Mouse (Mus musculus) stomach, embryonic 15.5 days (tissue): ENCODE measurements at regions not wholly inside any gene's neighbourhood (a gene's known extent, or its start where the extent isn't known, plus 50 kb on each side); places are given as distances from the start of the nearest gene placed in this dataset.
A peak's percentile ranks its signal among the peaks of the same experiment; 100 is the strongest.

Experiments
- ATAC-seq: fragments of 200-750 bp; cut with Nextera tagmentation; 2 replicates; pipeline ENCODE4 v1.8.0; 2017; ENCODE audit warnings: low read depth, moderate number of reproducible peaks, moderate TSS enrichment; ENCODE audit not compliant: insufficient read depth, low FRiP score
- H3K27ac ChIP-seq: fragments of 300-500 bp; sonication (generic); 2 replicates; pipeline ENCODE4 v1.5.1; 2015; ENCODE audit warnings: mild to moderate bottlenecking, inconsistent platforms
- H3K27me3 ChIP-seq: fragments of 300-500 bp; sonication (generic); replicated peaks from 2 replicates; pipeline ENCODE4 v1.6.1; 2015; ENCODE audit warnings: inconsistent platforms
- H3K36me3 ChIP-seq: fragments of 300-500 bp; sonication (generic); 2 replicates; pipeline ENCODE4 v1.6.1; 2015; ENCODE audit warnings: inconsistent platforms
- H3K4me1 ChIP-seq: fragments of 300-500 bp; sonication (generic); 2 replicates; pipeline ENCODE4 v1.6.1; 2015; ENCODE audit warnings: inconsistent platforms
- H3K4me2 ChIP-seq: fragments of 300-500 bp; sonication (generic); 2 replicates; pipeline ENCODE4 v1.6.1; 2015; ENCODE audit warnings: mild to moderate bottlenecking, inconsistent platforms
- H3K4me3 ChIP-seq: fragments of 300-500 bp; sonication (generic); replicated peaks from 2 replicates; pipeline ENCODE4 v1.5.1; 2015; ENCODE audit warnings: inconsistent platforms
- H3K9ac ChIP-seq: fragments of 300-500 bp; sonication (generic); 2 replicates; pipeline ENCODE4 v1.6.1; 2015; ENCODE audit warnings: inconsistent platforms
- H3K9me3 ChIP-seq: fragments of 300-500 bp; sonication (generic); 2 replicates; pipeline ENCODE4 v1.6.1; 2016; ENCODE audit warnings: inconsistent platforms
- WGBS: fragments of 180-500 bp; shearing (Covaris S2); methylation state at CpG from one replicate; pipeline ENCODE4 v1.1.7; 2015; 5-methylcytosine and 5-hydroxymethylcytosine counted together

DNA sequence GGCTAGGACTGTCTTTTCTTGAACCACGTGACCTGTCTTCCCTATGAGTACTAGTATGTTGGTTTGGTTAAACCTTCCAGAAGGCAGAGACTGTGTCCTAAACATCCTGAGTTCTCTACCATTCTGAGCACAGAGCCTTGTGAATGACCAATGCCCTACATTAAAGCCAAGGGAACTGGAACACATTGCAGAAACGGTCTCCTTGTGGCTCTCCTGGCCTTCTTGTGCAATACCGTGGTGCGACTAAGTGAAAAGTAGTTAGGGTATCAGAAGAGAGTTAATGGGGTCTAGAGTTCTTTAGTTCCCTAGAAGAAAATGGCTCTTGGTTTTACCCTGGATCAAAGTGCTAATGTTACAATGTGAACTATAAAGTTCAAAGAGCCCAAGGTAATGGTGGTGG lies 101.8 kb upstream of the 1700016C15Rik start:
- Histone ChIP-seq H3K4me3 (no peak overlapping the region), H3K27me3 (no peaks in the 10 kb centered on the region), H3K9ac (no peak overlapping the region), H3K4me2 (no peak overlapping the region), H3K9me3 (no peaks in the 10 kb centered on the region), H3K4me1 (no peaks in the 10 kb centered on the region), H3K27ac (no peak overlapping the region), H3K36me3 (no peaks in the 10 kb centered on the region)
- ATAC-seq: no peak
- 91% methylated on average over 4 of the region's 4 CpGs for WGBS

DNA sequence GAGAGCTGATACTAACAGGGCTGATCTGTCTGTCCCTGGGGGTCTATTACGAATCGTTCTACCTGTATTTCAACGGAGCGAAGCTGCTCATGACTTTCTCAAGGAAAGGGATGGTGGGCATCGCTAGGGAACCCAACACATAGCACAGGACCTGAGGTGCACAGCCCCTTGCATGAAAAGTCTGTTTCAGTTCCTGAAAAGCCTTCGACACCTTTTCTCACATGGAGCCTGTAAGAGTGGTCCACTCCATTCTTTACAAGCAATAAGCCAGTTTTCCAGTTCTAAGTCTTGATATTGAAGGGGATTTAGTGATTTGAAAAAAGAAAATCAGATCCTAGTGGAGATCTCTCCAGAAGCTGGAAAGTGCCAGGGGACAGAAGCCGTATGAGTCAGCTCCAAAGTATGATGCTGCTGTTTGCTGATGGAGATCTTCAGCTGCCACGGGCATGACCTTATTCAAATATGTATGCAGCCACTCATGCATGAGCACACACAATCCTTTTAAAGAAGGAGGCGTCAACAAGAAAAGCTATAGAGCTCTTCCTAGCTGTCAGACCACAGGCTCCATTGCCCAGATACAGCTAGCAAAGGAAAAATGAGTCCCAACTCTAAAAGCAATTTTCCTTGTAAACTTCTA lies 95.5 kb upstream of the 1700016C15Rik start:
- H3K27ac ChIP-seq: no peak overlapping the region
- H3K4me1 ChIP-seq: no peaks in the 10 kb centered on the region
- H3K4me3 ChIP-seq: no peak overlapping the region
- no peaks in the 10 kb centered on the region for H3K9me3 ChIP-seq
- no peak overlapping the region for H3K4me2 ChIP-seq
- no peak for ATAC-seq
- no peaks in the 10 kb centered on the region for H3K27me3 ChIP-seq
- WGBS: 80% methylated on average over 9 of the region's 9 CpGs
- no peaks in the 10 kb centered on the region for H3K36me3 ChIP-seq
- no peak overlapping the region for H3K9ac ChIP-seq

DNA sequence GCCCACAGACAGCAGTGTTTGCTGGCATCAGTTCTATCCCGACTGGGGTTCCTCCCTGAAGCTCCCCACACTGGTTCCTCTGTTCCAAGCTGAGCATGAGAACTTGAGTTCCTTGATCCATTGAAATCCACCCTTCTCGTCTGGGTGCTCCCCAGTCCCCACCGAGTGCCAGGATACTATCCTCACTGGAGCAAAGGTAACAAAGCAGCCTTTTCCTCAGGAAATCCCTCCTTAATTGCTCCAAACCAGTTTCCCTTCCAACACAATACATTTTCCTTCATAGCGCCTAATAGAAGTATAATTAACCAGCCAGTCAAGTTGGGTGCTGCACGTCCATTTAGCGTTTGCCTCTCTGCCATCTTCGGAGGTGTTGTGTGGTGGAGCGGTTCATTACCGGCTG lies 92.6 kb upstream of the 1700016C15Rik start:
- Histone ChIP-seq H3K4me1 (0 out of 2 replicates have a peak, but pooled peaks cover 3% of the 10 kb centered on the region), H3K9me3 (no peaks in the 10 kb centered on the region), H3K4me2 (no peak overlapping the region), H3K36me3 (no peaks in the 10 kb centered on the region), H3K9ac (no peak overlapping the region), H3K27me3 (no peaks in the 10 kb centered on the region), H3K27ac (0 out of 2 replicates have a peak overlapping the region, but pooled peaks have one; percentile 19), H3K4me3 (no peak overlapping the region)
- 82% methylated on average over 9 of the region's 9 CpGs for WGBS
- no peak for ATAC-seq

DNA sequence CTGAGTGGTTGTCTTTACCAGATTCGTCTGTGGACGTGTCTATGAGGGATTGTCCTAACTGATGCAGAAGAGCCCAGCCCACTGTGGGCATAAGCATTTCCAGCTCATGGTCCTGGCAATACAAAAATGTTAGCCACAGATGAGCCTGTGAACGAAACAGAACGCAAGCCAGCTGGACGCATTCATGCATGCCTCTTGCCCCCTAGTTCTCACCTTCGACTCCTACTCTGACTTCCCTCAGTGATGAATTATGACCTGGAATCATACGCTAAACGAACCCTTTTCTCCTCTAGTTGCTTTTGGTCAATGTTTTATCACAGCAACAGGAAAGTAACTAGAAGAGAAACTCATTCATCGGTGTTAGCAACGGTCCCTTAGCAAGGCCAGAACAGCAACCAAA lies 91.2 kb upstream of the 1700016C15Rik start:
- no peak overlapping the region for H3K27ac ChIP-seq
- 69% methylated on average over 10 of the region's 10 CpGs for WGBS
- no peaks in the 10 kb centered on the region for H3K9me3 ChIP-seq
- H3K36me3 ChIP-seq: no peaks in the 10 kb centered on the region
- no peak for ATAC-seq
- H3K9ac ChIP-seq: no peak overlapping the region
- H3K4me1 ChIP-seq: 0 out of 2 replicates have a peak, but pooled peaks cover 3% of the 10 kb centered on the region
- H3K4me2 ChIP-seq: no peak overlapping the region
- no peaks in the 10 kb centered on the region for H3K27me3 ChIP-seq
- H3K4me3 ChIP-seq: no peak overlapping the region

DNA sequence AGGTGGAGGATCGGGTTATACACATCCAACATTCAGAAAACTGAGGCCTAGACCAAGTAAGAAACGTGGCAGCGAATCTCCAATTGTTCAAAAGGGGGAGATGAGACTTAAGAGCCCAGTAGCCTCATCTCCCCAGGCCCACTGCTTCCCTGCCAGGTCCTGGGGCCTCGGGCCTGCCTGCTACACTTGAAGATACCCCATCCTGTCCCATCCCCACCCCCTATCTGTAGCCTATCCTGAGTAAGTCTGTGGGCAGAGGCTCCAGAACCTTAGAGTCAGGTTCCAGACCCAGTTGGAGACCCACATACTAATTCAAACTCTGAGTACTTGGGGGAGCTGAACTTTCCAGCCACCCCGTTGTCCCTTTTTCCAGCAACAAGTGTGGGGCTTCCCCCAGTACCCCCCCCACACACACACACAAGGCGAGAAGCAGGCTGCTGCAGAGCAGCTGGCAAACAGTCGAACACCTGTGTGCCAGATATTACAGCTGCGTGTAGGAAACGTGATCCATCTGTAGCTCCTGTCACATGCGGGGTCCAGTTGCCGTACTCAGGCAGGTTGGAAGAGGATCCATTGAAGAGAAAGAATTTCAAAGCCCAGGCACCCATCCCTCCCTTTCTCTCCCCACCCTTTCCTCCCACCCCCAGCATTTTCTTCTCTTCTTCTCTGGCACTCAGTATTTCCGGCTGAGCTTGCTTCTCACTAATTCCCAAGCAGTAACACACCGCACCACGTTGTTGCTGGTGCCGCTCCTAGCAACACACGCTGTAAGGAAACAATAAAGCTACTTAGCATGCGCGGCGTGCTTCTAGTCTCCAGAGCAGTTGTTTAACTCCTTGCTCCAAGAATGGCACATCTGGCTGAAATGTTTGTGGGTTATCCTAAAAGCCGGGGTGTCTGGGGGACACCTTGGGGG lies 89.4 kb upstream of the 1700016C15Rik start:
- ATAC-seq: no peak
- Histone ChIP-seq H3K4me1 (0 out of 2 replicates have a peak, but pooled peaks cover 3% of the 10 kb centered on the region), H3K4me3 (no peak overlapping the region), H3K36me3 (no peaks in the 10 kb centered on the region), H3K27me3 (no peaks in the 10 kb centered on the region), H3K9ac (no peak overlapping the region), H3K27ac (no peak overlapping the region), H3K4me2 (peak overlapping the region; percentile 36), H3K9me3 (no peaks in the 10 kb centered on the region)
- 35% methylated on average over 20 of the region's 20 CpGs for WGBS

DNA sequence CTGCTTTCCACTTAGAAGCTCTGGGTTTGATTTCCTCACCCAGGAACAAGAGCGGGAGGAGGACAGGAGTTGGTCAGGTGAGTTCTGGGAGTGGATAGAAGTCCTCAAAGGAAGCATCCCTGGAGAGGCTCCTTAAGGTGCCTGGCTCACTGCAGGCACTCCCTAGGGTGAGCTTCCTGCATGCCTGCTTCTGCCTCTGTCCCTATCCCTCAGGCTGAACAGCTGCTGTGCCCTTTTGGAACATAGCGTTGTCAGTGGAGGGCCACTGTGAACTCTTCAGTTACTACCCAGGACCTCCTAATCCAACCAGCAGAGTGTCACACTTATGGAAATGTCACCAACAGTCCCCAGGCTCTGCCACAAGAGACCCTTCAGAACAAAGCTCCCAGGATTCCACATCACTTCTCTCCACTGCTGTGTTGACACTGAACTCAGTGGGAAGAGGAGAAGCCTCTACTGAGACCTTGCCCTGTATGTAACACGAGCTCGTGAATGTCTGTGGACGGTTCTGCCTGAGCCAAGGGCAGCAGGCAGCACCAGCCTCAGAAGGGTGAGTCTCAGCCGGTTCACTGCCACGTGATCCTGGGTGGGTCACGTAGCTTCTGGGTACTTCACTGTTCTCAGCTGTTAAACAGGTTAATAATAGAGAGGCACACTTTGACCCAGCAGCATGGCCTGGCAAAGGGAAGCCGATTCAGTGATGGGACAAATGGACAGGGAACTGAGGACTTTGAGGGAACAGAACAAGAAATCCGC lies 86.7 kb upstream of the 1700016C15Rik start:
- peak; percentile 28; the same call in 1 of the 2 replicates for ATAC-seq

DNA sequence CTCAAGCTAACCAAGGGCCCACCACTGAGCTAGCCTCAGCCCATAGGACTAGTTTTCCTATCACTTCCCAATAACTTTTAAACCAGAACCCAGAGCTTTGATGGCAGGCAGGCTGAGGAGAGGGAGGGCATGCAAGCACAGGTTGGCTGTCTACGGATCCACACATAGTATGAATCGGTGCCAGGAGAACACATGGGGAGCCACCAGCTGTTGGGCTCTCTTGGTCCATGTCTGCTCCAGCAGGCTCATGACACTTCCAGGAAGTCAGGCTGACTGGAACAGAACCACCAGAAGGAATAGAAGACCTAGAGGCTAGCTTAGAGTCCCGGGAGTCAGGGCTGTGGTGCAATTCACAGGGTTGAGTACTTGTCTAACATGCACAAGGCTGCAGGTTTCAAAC lies 86.0 kb upstream of the 1700016C15Rik start:
- Histone ChIP-seq H3K36me3 (no peaks in the 10 kb centered on the region), H3K4me1 (0 out of 2 replicates have a peak, but pooled peaks cover 3% of the 10 kb centered on the region), H3K4me2 (no peak overlapping the region), H3K9ac (no peak overlapping the region), H3K27me3 (no peaks in the 10 kb centered on the region), H3K27ac (peak overlapping the region; percentile 54), H3K4me3 (no peak overlapping the region), H3K9me3 (no peaks in the 10 kb centered on the region)
- WGBS: 80% methylated on average over 3 of the region's 3 CpGs
- no peak for ATAC-seq

More for the DNA sequence above, 86.7 kb upstream of the 1700016C15Rik start:
- Histone ChIP-seq H3K4me3 (no peak overlapping the region), H3K9ac (no peak overlapping the region), H3K36me3 (no peaks in the 10 kb centered on the region), H3K4me1 (0 out of 2 replicates have a peak, but pooled peaks cover 3% of the 10 kb centered on the region), H3K27me3 (no peaks in the 10 kb centered on the region), H3K27ac (peak overlapping the region; percentile 54; the same call in 1 of the 2 replicates), H3K9me3 (no peaks in the 10 kb centered on the region), H3K4me2 (no peak overlapping the region)
- 66% methylated on average over 10 of the region's 10 CpGs for WGBS

DNA sequence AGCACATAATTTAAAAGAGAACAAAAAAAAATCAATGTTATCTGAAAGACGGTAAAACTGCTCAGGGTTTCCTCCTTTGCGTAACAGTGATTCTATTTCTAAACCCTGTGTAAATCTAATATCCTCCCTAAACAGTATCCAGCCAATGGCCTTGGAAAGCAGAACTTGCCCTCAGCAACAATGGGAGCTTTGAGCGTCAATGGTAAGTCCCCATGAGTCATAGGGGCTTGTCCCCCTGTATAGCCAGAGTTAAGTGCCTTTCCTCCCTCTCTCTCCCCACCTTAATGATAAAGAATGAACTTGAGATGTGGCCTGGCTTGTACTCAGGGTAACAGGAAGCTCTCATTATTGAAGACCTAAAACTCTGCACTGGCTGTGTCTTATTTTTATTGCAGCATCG lies 85.4 kb upstream of the 1700016C15Rik start:
- Histone ChIP-seq H3K27me3 (no peaks in the 10 kb centered on the region), H3K36me3 (no peaks in the 10 kb centered on the region), H3K9ac (no peak overlapping the region), H3K9me3 (no peaks in the 10 kb centered on the region), H3K4me1 (0 out of 2 replicates have a peak, but pooled peaks cover 3% of the 10 kb centered on the region), H3K27ac (no peak overlapping the region), H3K4me3 (no peak overlapping the region), H3K4me2 (no peak overlapping the region)
- 62% methylated on average over 4 of the region's 4 CpGs for WGBS
- no peak; the same call in 1 of the 2 replicates for ATAC-seq

DNA sequence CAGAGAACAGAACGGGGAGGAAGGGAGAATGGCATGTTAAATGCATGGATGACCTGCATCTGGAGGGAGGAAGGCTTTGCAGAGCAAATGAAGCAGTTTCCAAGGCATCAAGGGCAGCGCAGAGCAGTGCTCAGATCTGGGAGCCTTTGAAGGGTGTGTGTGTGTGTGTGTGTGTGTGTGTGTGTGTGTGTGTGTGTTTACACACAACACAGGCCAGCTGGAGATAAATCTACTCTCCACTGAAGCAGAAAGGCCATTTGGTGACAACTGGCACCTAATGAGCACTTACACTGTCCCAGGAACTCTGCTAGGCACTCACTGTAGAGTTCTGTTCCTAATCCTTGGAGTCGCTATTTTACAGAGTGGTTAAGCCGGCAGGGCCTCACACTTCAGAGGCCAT lies 84.3 kb upstream of the 1700016C15Rik start:
- Histone ChIP-seq H3K27me3 (no peaks in the 10 kb centered on the region), H3K4me3 (no peak overlapping the region), H3K9me3 (no peaks in the 10 kb centered on the region), H3K27ac (no peak overlapping the region), H3K36me3 (no peaks in the 10 kb centered on the region), H3K9ac (no peak overlapping the region), H3K4me1 (no peaks in the 10 kb centered on the region), H3K4me2 (no peak overlapping the region)
- 72% methylated on average over 4 of the region's 4 CpGs for WGBS
- ATAC-seq: no peak

DNA sequence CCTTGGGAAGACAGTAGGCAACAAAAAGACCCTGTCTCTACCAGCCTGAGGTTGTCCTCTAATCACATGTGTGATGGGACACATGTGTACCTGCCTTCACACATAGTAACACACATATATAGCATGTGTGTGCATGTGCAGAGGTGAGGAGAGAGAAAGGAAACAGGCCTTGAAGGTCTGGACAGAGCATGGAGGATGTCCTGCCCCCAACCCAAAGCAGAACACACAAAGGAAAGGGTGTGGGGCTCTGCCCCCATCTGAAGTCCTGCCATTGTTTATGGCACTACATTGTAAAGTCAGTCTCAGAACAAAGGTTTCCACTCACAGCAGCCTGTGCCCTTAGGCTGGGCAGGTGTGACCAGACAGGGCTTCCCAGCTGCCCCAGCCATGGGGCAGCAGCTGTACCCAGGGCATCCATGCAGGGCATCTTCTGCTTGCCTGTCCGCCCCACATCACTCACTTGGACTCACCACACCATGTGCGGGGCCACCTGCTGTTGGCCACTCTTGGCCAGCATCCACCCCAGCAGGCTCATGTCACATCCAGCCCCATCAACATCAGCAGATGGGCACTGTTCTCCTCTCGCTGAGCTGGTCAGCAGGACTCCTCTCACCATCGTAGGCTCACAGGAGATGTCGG lies 83.6 kb upstream of the 1700016C15Rik start:
- H3K4me2 ChIP-seq: no peak overlapping the region
- 67% methylated on average over 5 of the region's 5 CpGs for WGBS
- no peak for ATAC-seq
- no peaks in the 10 kb centered on the region for H3K9me3 ChIP-seq
- no peaks in the 10 kb centered on the region for H3K27me3 ChIP-seq
- no peaks in the 10 kb centered on the region for H3K4me1 ChIP-seq
- H3K36me3 ChIP-seq: no peaks in the 10 kb centered on the region
- H3K4me3 ChIP-seq: no peak overlapping the region
- no peak overlapping the region for H3K27ac ChIP-seq
- no peak overlapping the region for H3K9ac ChIP-seq

DNA sequence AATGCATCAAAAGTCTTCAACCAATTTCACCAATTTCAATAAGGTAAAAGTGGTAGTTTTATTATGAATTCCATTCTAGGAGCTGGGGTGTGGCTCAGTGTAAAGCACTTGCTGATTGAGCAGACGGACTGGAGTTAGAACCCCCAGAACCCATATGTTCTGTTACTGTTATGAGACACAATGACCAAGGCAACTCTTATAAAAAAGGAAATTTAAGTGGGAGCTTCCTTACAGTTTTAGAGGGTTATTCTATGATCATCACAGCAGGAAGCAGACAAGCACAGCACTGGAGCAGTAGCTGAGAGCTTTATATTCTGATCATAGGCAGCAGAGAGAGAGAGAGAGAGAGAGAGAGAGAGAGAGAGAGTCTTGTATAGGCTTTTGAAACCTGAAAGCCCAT lies 81.7 kb upstream of the 1700016C15Rik start:
- Histone ChIP-seq H3K36me3 (no peaks in the 10 kb centered on the region), H3K4me3 (no peak overlapping the region), H3K9me3 (no peaks in the 10 kb centered on the region), H3K9ac (no peak overlapping the region), H3K4me1 (no peaks in the 10 kb centered on the region), H3K4me2 (no peak overlapping the region), H3K27ac (no peak overlapping the region), H3K27me3 (no peaks in the 10 kb centered on the region)
- WGBS: 93% methylated on average over 1 of the region's 1 CpGs
- ATAC-seq: no peak
